Mouse (Mus musculus): Measurements from ENCODE around the gene Sox18. TPM values are rescaled to one million over a fixed set of nuclear protein-coding genes. Genes with fewer than 3 reads are reported as not detected.

Gene Sox18
- polyA plus RNA-seq, 1 experiment from 2014 or later, result 19.4 TPM

- no peaks in the 10 kb centered on the region for H3K9me3 ChIP-seq (ENCODE audit: control insufficient read depth, low read length)
- no peak overlapping the region for H3K27ac ChIP-seq (ENCODE audit: low read depth, low read length)
- DNase-seq (ENCODE audit: low spot score) (no peak), ATAC-seq (replicated peaks; ENCODE audit: low FRiP score) (no peak)
- H3K36me3 ChIP-seq (ENCODE audit: control insufficient read depth, insufficient read depth, low read length), result no peaks in the 10 kb centered on the region
- H3K9ac ChIP-seq (ENCODE audit: low read depth, low read length), result no peak overlapping the region
- no peak overlapping the region for H3K4me3 ChIP-seq (ENCODE audit: low read depth, low read length)
- H3K4me2 ChIP-seq, result no peak overlapping the region
- 0 out of 2 replicates have a peak, but pooled peaks cover 2% of the 10 kb centered on the region for H3K27me3 ChIP-seq (replicated peaks; ENCODE audit: control insufficient read depth, insufficient read depth, low read length)
- 67% methylated on average over 33 of the region's 33 CpGs for WGBS
- no peaks in the 10 kb centered on the region; the same call in 1 of the 2 replicates for H3K4me1 ChIP-seq (replicated peaks; ENCODE audit: control insufficient read depth, insufficient read depth, low read length)
Measured at GRCm38 (mm10) chr2:181696801-181697420, 25.5 kb upstream of the Sox18 start.

GRCm38 (mm10) chr2:181695776-181696175, 24.3 kb upstream of the Sox18 start:
- DNase-seq (ENCODE audit: low spot score) (no peak), ATAC-seq (replicated peaks; ENCODE audit: low FRiP score) (no peak)
- Histone ChIP-seq H3K4me1 (replicated peaks; ENCODE audit: control insufficient read depth, insufficient read depth, low read length) (no peaks in the 10 kb centered on the region; the same call in none of the 2 replicates), H3K9ac (ENCODE audit: low read depth, low read length) (no peak overlapping the region), H3K4me3 (ENCODE audit: low read depth, low read length) (no peak overlapping the region), H3K4me2 (no peak overlapping the region), H3K36me3 (ENCODE audit: control insufficient read depth, insufficient read depth, low read length) (no peaks in the 10 kb centered on the region), H3K27me3 (replicated peaks; ENCODE audit: control insufficient read depth, insufficient read depth, low read length) (0 out of 2 replicates have a peak, but pooled peaks cover 2% of the 10 kb centered on the region), H3K9me3 (ENCODE audit: control insufficient read depth, low read length) (no peaks in the 10 kb centered on the region), H3K27ac (ENCODE audit: low read depth, low read length) (no peak overlapping the region)
- WGBS, result 60% methylated on average over 1 of the region's 1 CpGs

GRCm38 (mm10) chr2:181694581-181694980, 23.1 kb upstream of the Sox18 start:
- peak overlapping the region; percentile 74 for H3K4me2 ChIP-seq

GRCm38 (mm10) chr2:181693339-181694280, 22.2 kb upstream of the Sox18 start, which contains the start of gene Rgs19:
TSS of gene Rgs19 (minus strand) at chr2:181693977.
- WGBS, result under 1% methylated on average over 74 of the region's 75 CpGs
- Histone ChIP-seq H3K36me3 (ENCODE audit: control insufficient read depth, insufficient read depth, low read length) (peaks cover 4% of the 10 kb centered on the region; the same call in 1 of the 2 replicates), H3K27me3 (replicated peaks; ENCODE audit: control insufficient read depth, insufficient read depth, low read length) (0 out of 2 replicates have a peak, but pooled peaks cover 2% of the 10 kb centered on the region), H3K9ac (ENCODE audit: low read depth, low read length) (peak within 1 kb of the TSS; percentile 58), H3K9me3 (ENCODE audit: control insufficient read depth, low read length) (no peaks in the 10 kb centered on the region), H3K27ac (ENCODE audit: low read depth, low read length) (no peak within 1 kb of the TSS), H3K4me2 (peak within 1 kb of the TSS; percentile 74), H3K4me3 (ENCODE audit: low read depth, low read length) (peak within 1 kb of the TSS; percentile 60), H3K4me1 (replicated peaks; ENCODE audit: control insufficient read depth, insufficient read depth, low read length) (no peaks in the 10 kb centered on the region; the same call in none of the 2 replicates)
- ATAC-seq (replicated peaks; ENCODE audit: low FRiP score) (peak; percentile 69), DNase-seq (ENCODE audit: low spot score) (peak; percentile 84)

More at GRCm38 (mm10) chr2:181694581-181694980, 23.1 kb upstream of the Sox18 start:
- H3K27ac ChIP-seq (ENCODE audit: low read depth, low read length), result no peak overlapping the region
- no peaks in the 10 kb centered on the region for H3K9me3 ChIP-seq (ENCODE audit: control insufficient read depth, low read length)
- no peak for ATAC-seq (replicated peaks; ENCODE audit: low FRiP score)
- WGBS, result 79% methylated on average over 3 of the region's 3 CpGs
- peak; percentile 30 for DNase-seq (ENCODE audit: low spot score)
- H3K27me3 ChIP-seq (replicated peaks; ENCODE audit: control insufficient read depth, insufficient read depth, low read length), result 0 out of 2 replicates have a peak, but pooled peaks cover 2% of the 10 kb centered on the region
- no peaks in the 10 kb centered on the region; the same call in none of the 2 replicates for H3K4me1 ChIP-seq (replicated peaks; ENCODE audit: control insufficient read depth, insufficient read depth, low read length)
- no peak overlapping the region for H3K9ac ChIP-seq (ENCODE audit: low read depth, low read length)
- no peak overlapping the region for H3K4me3 ChIP-seq (ENCODE audit: low read depth, low read length)
- no peaks in the 10 kb centered on the region; the same call in 1 of the 2 replicates for H3K36me3 ChIP-seq (ENCODE audit: control insufficient read depth, insufficient read depth, low read length)

GRCm38 (mm10) chr2:181692304-181692703, 20.9 kb upstream of the Sox18 start:
- H3K27ac ChIP-seq (ENCODE audit: low read depth, low read length), result no peak overlapping the region
- no peaks in the 10 kb centered on the region; the same call in none of the 2 replicates for H3K4me1 ChIP-seq (replicated peaks; ENCODE audit: control insufficient read depth, insufficient read depth, low read length)
- DNase-seq (ENCODE audit: low spot score), result no peak
- no peak for ATAC-seq (replicated peaks; ENCODE audit: low FRiP score)
- no peak overlapping the region for H3K9ac ChIP-seq (ENCODE audit: low read depth, low read length)
- no peaks in the 10 kb centered on the region for H3K9me3 ChIP-seq (ENCODE audit: control insufficient read depth, low read length)
- H3K27me3 ChIP-seq (replicated peaks; ENCODE audit: control insufficient read depth, insufficient read depth, low read length), result 0 out of 2 replicates have a peak, but pooled peaks cover 2% of the 10 kb centered on the region
- H3K4me2 ChIP-seq, result peak overlapping the region; percentile 74
- peaks cover 4% of the 10 kb centered on the region; the same call in 1 of the 2 replicates for H3K36me3 ChIP-seq (ENCODE audit: control insufficient read depth, insufficient read depth, low read length)
- H3K4me3 ChIP-seq (ENCODE audit: low read depth, low read length), result peak overlapping the region; percentile 60; the same call in 1 of the 2 replicates
- 79% methylated on average over 3 of the region's 3 CpGs for WGBS

GRCm38 (mm10) chr2:181691571-181691970, 20.1 kb upstream of the Sox18 start:
- no peaks in the 10 kb centered on the region for H3K9me3 ChIP-seq (ENCODE audit: control insufficient read depth, low read length)
- H3K9ac ChIP-seq (ENCODE audit: low read depth, low read length), result no peak overlapping the region
- ATAC-seq (replicated peaks; ENCODE audit: low FRiP score) (no peak), DNase-seq (ENCODE audit: low spot score) (peak; percentile 29)
- WGBS, result 58% methylated on average over 4 of the region's 4 CpGs
- H3K27me3 ChIP-seq (replicated peaks; ENCODE audit: control insufficient read depth, insufficient read depth, low read length), result 0 out of 2 replicates have a peak, but pooled peaks cover 2% of the 10 kb centered on the region
- no peak overlapping the region for H3K4me3 ChIP-seq (ENCODE audit: low read depth, low read length)
- no peak overlapping the region for H3K27ac ChIP-seq (ENCODE audit: low read depth, low read length)
- peak overlapping the region; percentile 74 for H3K4me2 ChIP-seq
- peaks cover 9% of the 10 kb centered on the region for H3K36me3 ChIP-seq (ENCODE audit: control insufficient read depth, insufficient read depth, low read length)
- H3K4me1 ChIP-seq (replicated peaks; ENCODE audit: control insufficient read depth, insufficient read depth, low read length), result no peaks in the 10 kb centered on the region; the same call in none of the 2 replicates

- H3K27ac ChIP-seq (ENCODE audit: low read depth, low read length), result no peak overlapping the region
- 0 out of 2 replicates have a peak, but pooled peaks cover 2% of the 10 kb centered on the region for H3K27me3 ChIP-seq (replicated peaks; ENCODE audit: control insufficient read depth, insufficient read depth, low read length)
- H3K9ac ChIP-seq (ENCODE audit: low read depth, low read length), result no peak overlapping the region
- no peaks in the 10 kb centered on the region; the same call in none of the 2 replicates for H3K4me1 ChIP-seq (replicated peaks; ENCODE audit: control insufficient read depth, insufficient read depth, low read length)
- WGBS, result 70% methylated on average over 6 of the region's 6 CpGs
- H3K4me2 ChIP-seq, result peak overlapping the region; percentile 74
- peaks cover 9% of the 10 kb centered on the region for H3K36me3 ChIP-seq (ENCODE audit: control insufficient read depth, insufficient read depth, low read length)
- ATAC-seq (replicated peaks; ENCODE audit: low FRiP score), result no peak
- H3K9me3 ChIP-seq (ENCODE audit: control insufficient read depth, low read length), result no peaks in the 10 kb centered on the region
- H3K4me3 ChIP-seq (ENCODE audit: low read depth, low read length), result no peak overlapping the region
- peak; percentile 24 for DNase-seq (ENCODE audit: low spot score)
Measured at GRCm38 (mm10) chr2:181691083-181691482, 19.6 kb upstream of the Sox18 start.

GRCm38 (mm10) chr2:181689466-181690160, 18.2 kb upstream of the Sox18 start:
- Histone ChIP-seq H3K9ac (ENCODE audit: low read depth, low read length) (no peak overlapping the region), H3K9me3 (ENCODE audit: control insufficient read depth, low read length) (no peaks in the 10 kb centered on the region), H3K4me2 (no peak overlapping the region), H3K27ac (ENCODE audit: low read depth, low read length) (no peak overlapping the region), H3K4me1 (replicated peaks; ENCODE audit: control insufficient read depth, insufficient read depth, low read length) (no peaks in the 10 kb centered on the region; the same call in none of the 2 replicates), H3K36me3 (ENCODE audit: control insufficient read depth, insufficient read depth, low read length) (peaks cover 9% of the 10 kb centered on the region), H3K4me3 (ENCODE audit: low read depth, low read length) (no peak overlapping the region), H3K27me3 (replicated peaks; ENCODE audit: control insufficient read depth, insufficient read depth, low read length) (no peaks in the 10 kb centered on the region)
- ATAC-seq (replicated peaks; ENCODE audit: low FRiP score) (no peak), DNase-seq (ENCODE audit: low spot score) (peak; percentile 20)
- 83% methylated on average over 10 of the region's 10 CpGs for WGBS

Data from liver, embryonic 11.5 days (tissue).